ENCODE assay signal across 8 mouse cellular contexts in genomic region chr1:72254545-72255061, GRCm38 (mm10). TPM values are rescaled to one million over a fixed set of nuclear protein-coding genes. Genes with fewer than 3 reads are reported as not detected.
DNase-seq lines count a peak whose midpoint lies in the region; ATAC-seq and TF ChIP-seq lines count a peak whose summit lies in the region.

No protein-coding gene starts in this region.

- H3K79me2 ChIP-seq in CH12.LX (replicated peaks; ENCODE audit: control insufficient read depth, extremely low read depth, insufficient read depth, poor library complexity, severe bottlenecking), result no peaks in the 10 kb centered on the region

- peak; percentile 93 for ATAC-seq in forebrain, embryonic 12.5 days (ENCODE audit: low FRiP score)
- peak; percentile 76 for ATAC-seq in liver, postnatal 0 days
- ATAC-seq in neural tube, embryonic 14.5 days (ENCODE audit: low read depth), result peak; percentile 93

- peaks cover 0 to 16% of the 10 kb centered on the region in 2 experiments for H3K36me3 ChIP-seq in CH12.LX (replicated peaks in 1 of 2; ENCODE audit: control insufficient read depth in 1 of 2, insufficient read depth in 1 of 2, low read length in 1 of 2)
- no peaks in the 10 kb centered on the region for H3K36me3 ChIP-seq in forebrain, embryonic 12.5 days (replicated peaks)
- H3K36me3 ChIP-seq in liver, postnatal 0 days (replicated peaks; ENCODE audit: insufficient read depth, low read length), result no peaks in the 10 kb centered on the region
- H3K36me3 ChIP-seq in neural tube, embryonic 14.5 days (ENCODE audit: control insufficient read depth, insufficient read depth, low read length), result no peaks in the 10 kb centered on the region

- no peaks in the 10 kb centered on the region for H3K27me3 ChIP-seq in CH12.LX (replicated peaks)
- peaks cover 4% of the 10 kb centered on the region; the same call in 1 of the 2 replicates for H3K27me3 ChIP-seq in forebrain, embryonic 12.5 days
- H3K27me3 ChIP-seq in liver, postnatal 0 days (ENCODE audit: insufficient read depth, low read length), result no peaks in the 10 kb centered on the region
- no peaks in the 10 kb centered on the region for H3K27me3 ChIP-seq in neural tube, embryonic 14.5 days (ENCODE audit: control insufficient read depth, insufficient read depth, low read length)

- in situ Hi-C loops in CH12.LX (cut with MboI; ENCODE audit: low pct_ligation_motif_present, low pct_unique_long_range_greater_than_20kb, low sequenced_read_pairs), result no loop called here

- peak overlapping the region; percentile 56 for H3K9ac ChIP-seq in CH12.LX (ENCODE audit: insufficient read depth, low read depth)
- peak overlapping the region; percentile 63 for H3K9ac ChIP-seq in forebrain, embryonic 12.5 days
- peak overlapping the region; percentile 81 for H3K9ac ChIP-seq in liver, postnatal 0 days (replicated peaks)
- H3K9ac ChIP-seq in neural tube, embryonic 14.5 days (replicated peaks; ENCODE audit: low read depth, low read length), result peak overlapping the region; percentile 43

- peaks cover 0 to 26% of the 10 kb centered on the region in 2 experiments; a peak in 2 of 4 replicates for H3K4me1 ChIP-seq in CH12.LX (ENCODE audit: control insufficient read depth in 1 of 2, insufficient read depth in 2 of 2)
- peaks cover 23% of the 10 kb centered on the region for H3K4me1 ChIP-seq in forebrain, embryonic 12.5 days
- H3K4me1 ChIP-seq in liver, postnatal 0 days (ENCODE audit: insufficient read depth), result peaks cover 22% of the 10 kb centered on the region
- H3K4me1 ChIP-seq in neural tube, embryonic 14.5 days (ENCODE audit: control insufficient read depth, insufficient read depth, low read length), result peaks cover 5% of the 10 kb centered on the region

- DNase-seq in CH12.LX (ENCODE audit: extremely low read depth), result peak; percentile 89
- DNase-seq in c-Kit-positive CD71-positive TER-119-negative erythroid progenitor cells, embryonic 14.5 days (ENCODE audit: low read depth), result peak; percentile 88
- peak; percentile 90 to 94 for DNase-seq in heart, postnatal 10 days
- peak; percentile 75 for DNase-seq in large intestine, adult 2 months (ENCODE audit: low read depth, low spot score)
- peak; percentile 92 for DNase-seq in liver, postnatal 0 days
- peak; percentile 96 for DNase-seq in testis, postnatal 10 days (ENCODE audit: low spot score)

- H3K4me2 ChIP-seq in CH12.LX (ENCODE audit: insufficient read depth, low read depth, poor library complexity, severe bottlenecking), result peak overlapping the region; percentile 94
- H3K4me2 ChIP-seq in forebrain, embryonic 12.5 days, result peak overlapping the region; percentile 60
- peak overlapping the region; percentile 86 for H3K4me2 ChIP-seq in liver, postnatal 0 days (ENCODE audit: low read depth, low read length)
- H3K4me2 ChIP-seq in neural tube, embryonic 14.5 days (ENCODE audit: low read depth, low read length), result peak overlapping the region; percentile 50

- dilution Hi-C loops in CH12.LX (cut with MboI; ENCODE audit: extremely low pct_ligation_motif_present, extremely low pct_unique_long_range_greater_than_20kb, low sequenced_read_pairs), result no loop called here

- no peak for TF ChIP-seq POLR2A in CH12.LX (IDR thresholded peaks at IDR 0.05; ENCODE audit: low read depth, low read length)

- whole genome bisulfite sequencing in forebrain, embryonic 12.5 days, result 2% methylated on average over 35 of the region's 35 CpGs
- WGBS in large intestine, adult 2 months, result under 1% methylated on average over 35 of the region's 35 CpGs
- WGBS in liver, postnatal 0 days (ENCODE audit: insufficient replicate concordance), result under 1% methylated on average over 35 of the region's 35 CpGs
- 3% methylated on average over 35 of the region's 35 CpGs for WGBS in neural tube, embryonic 14.5 days

- TF ChIP-seq CTCF in CH12.LX (conservative IDR thresholded peaks at IDR 0.05 in 1 of 2, IDR thresholded peaks at IDR 0.05 in 1 of 2; ENCODE audit: low read depth in 2 of 2, low read length in 2 of 2), result no peak
- TF ChIP-seq CTCF in liver, postnatal 0 days (IDR thresholded peaks at IDR 0.05; ENCODE audit: low read depth), result peak; percentile 33; the same call in 1 of the 2 replicates

- H3K4me3 ChIP-seq in CH12.LX (replicated peaks in 1 of 3; ENCODE audit: low read depth in 2 of 3, low read length in 2 of 3, poor library complexity in 1 of 3), result peak overlapping the region; percentile 31 to 62 (median 50)
- H3K4me3 ChIP-seq in forebrain, embryonic 12.5 days (replicated peaks), result peak overlapping the region; percentile 41
- peak overlapping the region; percentile 47 for H3K4me3 ChIP-seq in liver, postnatal 0 days (ENCODE audit: low read depth, low read length)
- peak overlapping the region; percentile 36 for H3K4me3 ChIP-seq in neural tube, embryonic 14.5 days (ENCODE audit: low read depth, low read length)

- TF ChIP-seq EP300 in CH12.LX (IDR thresholded peaks at IDR 0.05; ENCODE audit: low read length), result no peak
- no peak for TF ChIP-seq EP300 in liver, postnatal 0 days (IDR thresholded peaks at IDR 0.05; ENCODE audit: low read depth)

- TF ChIP-seq RAD21 in CH12.LX (IDR thresholded peaks at IDR 0.05; ENCODE audit: low read depth, low read length), result no peak

- peak overlapping the region; percentile 96 for H3K27ac ChIP-seq in CH12.LX (ENCODE audit: insufficient read depth, low read depth)
- peak overlapping the region; percentile 87 for H3K27ac ChIP-seq in forebrain, embryonic 12.5 days
- peak overlapping the region; percentile 94 for H3K27ac ChIP-seq in liver, postnatal 0 days (ENCODE audit: low read depth)
- peak overlapping the region; percentile 74 for H3K27ac ChIP-seq in neural tube, embryonic 14.5 days (ENCODE audit: low read depth, low read length)

- intact Hi-C loops in heart, postnatal 10 days (cut with DNase I), result loop anchor here (5.0 kb wide), 1 partner anchor 53 kb away; the partner anchor contains the start of gene Xrcc5

- no peaks in the 10 kb centered on the region for H3K9me3 ChIP-seq in CH12.LX (replicated peaks; ENCODE audit: low read length)
- no peaks in the 10 kb centered on the region for H3K9me3 ChIP-seq in forebrain, embryonic 12.5 days
- H3K9me3 ChIP-seq in liver, postnatal 0 days (ENCODE audit: low read length), result no peaks in the 10 kb centered on the region
- H3K9me3 ChIP-seq in neural tube, embryonic 14.5 days (ENCODE audit: control insufficient read depth, low read length), result no peaks in the 10 kb centered on the region

TF ChIP-seq in CH12.LX, 34 proteins besides CTCF, POLR2A, EP300 and RAD21 (continues in another document):
- TF ChIP-seq ZC3H11A (IDR thresholded peaks at IDR 0.05; ENCODE audit: low read depth, low read length) (no peak), NRF1 (IDR thresholded peaks at IDR 0.05; ENCODE audit: low read depth, low read length) (no peak), KAT2A (IDR thresholded peaks at IDR 0.05; ENCODE audit: insufficient replicate concordance, low read length) (no peak), POLR2AphosphoS2 (IDR thresholded peaks at IDR 0.05; ENCODE audit: low read depth, low read length) (no peak), UBTF (IDR thresholded peaks at IDR 0.05; ENCODE audit: low read depth, low read length) (0 out of 2 replicates have a peak, but pooled peaks have one; percentile 33), TCF12 (IDR thresholded peaks at IDR 0.05; ENCODE audit: low read depth, low read length) (peak; percentile 57; the same call in 1 of the 2 replicates), ZMIZ1 (IDR thresholded peaks at IDR 0.05; ENCODE audit: low read depth, low read length) (no peak), TBP (conservative IDR thresholded peaks at IDR 0.05; ENCODE audit: low read depth, low read length) (peak; percentile 98), GABPA (IDR thresholded peaks at IDR 0.05; ENCODE audit: insufficient replicate concordance, low read depth, low read length) (no peak)

RNA-seq across cellular contexts. Expression of gene Pecr, which starts 29.5 kb away (rescaled TPM):
- total RNA-seq in CH12.LX (2012; rRNA removed) (17.6 and 17.8 TPM in 2 replicates), CH12.LX (2014; rRNA removed) (21.3 and 21.4 TPM in 2 replicates)
- 24.8 and 26.5 TPM in 2 replicates for polyA plus RNA-seq in CH12.LX (2012; ENCODE audit: insufficient read length, low read depth)
- 15.0 and 15.2 TPM in 2 replicates for polyA plus RNA-seq in forebrain, embryonic 12.5 days (2016; fragmentation: Nextera tagmentation; extraction: Ambion mirVana)
- 10 to 100 TPM; 12.6 to 13.0 TPM for total RNA-seq in heart, postnatal 10 days (2021)
- 11.1 and 13.0 TPM in 2 replicates for polyA plus RNA-seq in large intestine, adult 2 months (2012; rRNA removed)
- 132 and 143 TPM in 2 replicates for polyA plus RNA-seq in liver, postnatal 0 days (2015; fragmentation: Nextera tagmentation; extraction: Ambion mirVana)
- 7.6 and 8.5 TPM in 2 replicates for polyA plus RNA-seq in neural tube, embryonic 14.5 days (2014; fragmentation: Nextera tagmentation; extraction: Ambion mirVana)

RNA-seq across cellular contexts. Expression of gene Tmem169, which starts 29.6 kb away (rescaled TPM):
- total RNA-seq in CH12.LX (2012; rRNA removed) (0.04 and 0.17 TPM in 2 replicates), CH12.LX (2014; rRNA removed) (0.26 TPM in 1 of 2 replicates, not detected in the other)
- polyA plus RNA-seq in CH12.LX (2012; ENCODE audit: insufficient read length, low read depth), result not detected in 2 replicates
- polyA plus RNA-seq in forebrain, embryonic 12.5 days (2016; fragmentation: Nextera tagmentation; extraction: Ambion mirVana), result 20.4 and 21.0 TPM in 2 replicates
- under 1 TPM in 1 of 2 experiments, not detected in 1; 0.19 TPM for total RNA-seq in heart, postnatal 10 days (2021)
- 0.03 and 0.14 TPM in 2 replicates for polyA plus RNA-seq in large intestine, adult 2 months (2012; rRNA removed)
- polyA plus RNA-seq in liver, postnatal 0 days (2015; fragmentation: Nextera tagmentation; extraction: Ambion mirVana), result 0.22 and 0.29 TPM in 2 replicates
- 35.2 and 35.5 TPM in 2 replicates for polyA plus RNA-seq in neural tube, embryonic 14.5 days (2014; fragmentation: Nextera tagmentation; extraction: Ambion mirVana)

RNA-seq across cellular contexts. Expression of gene Mreg, which starts 42.5 kb away (rescaled TPM):
- total RNA-seq in CH12.LX (2012; rRNA removed), result 46.4 and 50.6 TPM in 2 replicates
- 51.9 and 52.4 TPM in 2 replicates for total RNA-seq in CH12.LX (2014; rRNA removed)
- polyA plus RNA-seq in CH12.LX (2012; ENCODE audit: insufficient read length, low read depth), result 64.3 and 69.8 TPM in 2 replicates
- polyA plus RNA-seq in forebrain, embryonic 12.5 days (2016; fragmentation: Nextera tagmentation; extraction: Ambion mirVana), result 2.0 and 3.0 TPM in 2 replicates
- 10 to 100 TPM; 30.2 to 31.0 TPM for total RNA-seq in heart, postnatal 10 days (2021)
- polyA plus RNA-seq in large intestine, adult 2 months (2012; rRNA removed), result 11.3 and 11.9 TPM in 2 replicates
- polyA plus RNA-seq in liver, postnatal 0 days (2015; fragmentation: Nextera tagmentation; extraction: Ambion mirVana), result 10.0 and 10.5 TPM in 2 replicates
- polyA plus RNA-seq in neural tube, embryonic 14.5 days (2014; fragmentation: Nextera tagmentation; extraction: Ambion mirVana), result 3.0 and 3.1 TPM in 2 replicates

RNA-seq across cellular contexts. Expression of gene Xrcc5, which starts 52.6 kb away (rescaled TPM):
- total RNA-seq in CH12.LX (2012; rRNA removed) (53.4 and 58.6 TPM in 2 replicates), CH12.LX (2014; rRNA removed) (83.5 and 93.1 TPM in 2 replicates)
- polyA plus RNA-seq in CH12.LX (2012; ENCODE audit: insufficient read length, low read depth), result 60.3 and 62.6 TPM in 2 replicates
- 45.0 and 45.2 TPM in 2 replicates for polyA plus RNA-seq in forebrain, embryonic 12.5 days (2016; fragmentation: Nextera tagmentation; extraction: Ambion mirVana)
- total RNA-seq in heart, postnatal 10 days (2021), result 10 to 100 TPM; 13.4 to 14.0 TPM
- 2.1 TPM in 2 replicates for polyA plus RNA-seq in large intestine, adult 2 months (2012; rRNA removed)
- 10.3 and 10.8 TPM in 2 replicates for polyA plus RNA-seq in liver, postnatal 0 days (2015; fragmentation: Nextera tagmentation; extraction: Ambion mirVana)
- 17.1 and 20.7 TPM in 2 replicates for polyA plus RNA-seq in neural tube, embryonic 14.5 days (2014; fragmentation: Nextera tagmentation; extraction: Ambion mirVana)

Comparison
In these comparisons a context has a peak if more than half of its experiments do, and no peak if none do; other contexts are left out.
1. Peak in every context shown above with its lines: DNase-seq, ATAC-seq, H3K4me3 ChIP-seq and H3K27ac ChIP-seq.
2. RNA of gene Tmem169, which starts 29.6 kb away (polyA plus RNA-seq): 35.2 to 35.5 TPM in neural tube, embryonic 14.5 days and 20.4 to 21.0 TPM in forebrain, embryonic 12.5 days; 0.22 to 0.29 TPM in liver, postnatal 0 days, 0.03 to 0.14 TPM in large intestine, adult 2 months and not detected in CH12.LX; every median in the first group is over 10 times any median in the second.